Mouse (Mus musculus): ENCODE data around the gene Dgkk. TPM values are rescaled to one million over a fixed set of nuclear protein-coding genes. Genes with fewer than 3 reads are reported as not detected.
"Not testable (repeated sequence)": the region's sequence is repeated elsewhere in the genome, so short reads cannot be mapped to it uniquely, and the experiment has no call there.

Dgkk gene
- not detected for polyA plus RNA-seq (2017; shearing (Covaris generic))

DNA sequence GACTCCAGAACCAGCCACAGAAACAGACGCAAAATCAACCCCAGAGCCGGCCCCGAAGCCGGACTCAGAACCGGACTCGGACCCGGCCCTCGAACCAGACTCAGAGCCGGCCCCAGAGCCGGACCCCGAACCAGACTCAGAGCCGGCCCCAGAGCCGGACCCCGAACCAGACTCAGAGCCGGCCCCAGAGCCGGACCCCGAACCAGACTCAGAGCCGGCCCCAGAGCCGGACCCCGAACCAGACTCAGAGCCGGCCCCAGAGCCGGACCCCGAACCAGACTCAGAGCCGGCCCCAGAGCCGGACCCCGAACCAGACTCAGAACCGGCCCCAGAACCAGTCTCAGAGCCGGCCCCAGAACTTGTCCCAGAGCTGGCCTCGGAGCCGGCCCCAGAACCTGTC is at the start of gene Dgkk:
Gene Dgkk (plus strand): TSS at position 301 of the 400 bp plus-strand sequence.
- not testable (repeated sequence) for ATAC-seq

- ATAC-seq, result no peak
Observed at GRCm38 (mm10) chrX:6733998-6734397, 45.1 kb upstream of the Dgkk start.

DNA sequence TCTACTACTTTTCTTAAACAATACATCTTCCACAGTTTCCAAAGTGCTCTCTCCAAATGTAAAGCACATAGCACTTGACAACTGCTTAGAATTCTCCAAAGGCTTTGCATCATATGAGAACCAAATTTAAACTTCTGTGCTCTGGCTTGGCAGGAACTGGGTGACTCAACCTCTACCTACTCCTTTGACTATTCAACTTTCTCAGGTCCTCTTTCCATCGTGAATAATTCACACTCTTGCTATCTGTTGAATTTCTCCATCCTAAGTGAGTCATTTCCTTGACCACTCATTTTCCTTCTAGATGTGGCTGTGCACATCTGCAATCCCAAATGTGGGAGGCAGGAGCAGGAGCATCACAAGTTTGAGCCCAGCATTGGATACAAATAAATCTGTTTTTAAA is 28.4 kb upstream of the Dgkk start:
- no peak for ATAC-seq

DNA sequence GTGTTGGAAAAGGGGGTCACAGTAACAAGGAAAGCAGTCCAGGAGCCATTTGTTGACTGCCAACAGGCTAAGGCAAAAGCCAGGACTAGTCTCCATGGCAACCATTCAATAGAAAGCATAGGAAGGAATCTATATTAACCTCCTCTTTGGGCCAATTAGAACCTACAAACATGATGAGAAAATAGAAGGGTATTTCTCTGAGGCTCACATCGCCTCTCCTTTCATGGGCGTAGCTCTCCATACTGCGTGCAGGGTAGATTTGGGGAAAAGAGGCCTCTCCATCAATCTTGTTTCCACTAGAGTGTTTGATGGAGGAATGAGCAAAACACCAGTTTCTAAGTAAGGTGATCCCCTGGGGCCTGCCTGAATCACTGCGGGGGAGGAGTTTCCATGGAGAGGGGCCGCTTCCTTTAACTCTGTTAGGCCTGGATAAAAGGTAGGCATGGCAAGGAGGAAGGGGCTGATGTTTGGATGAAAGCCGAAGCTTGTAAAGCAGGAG is 27.5 kb upstream of the Dgkk start:
- no peak for ATAC-seq

- no peak for ATAC-seq
Observed at GRCm38 (mm10) chrX:6777489-6778249, 1.4 kb upstream of the Dgkk start.

- no peak for ATAC-seq
Observed at GRCm38 (mm10) chrX:6778250-6778637, 862 bp upstream of the Dgkk start.

- no peak for ATAC-seq
Observed at GRCm38 (mm10) chrX:6779969-6780539, 948 bp downstream of the Dgkk start.

DNA sequence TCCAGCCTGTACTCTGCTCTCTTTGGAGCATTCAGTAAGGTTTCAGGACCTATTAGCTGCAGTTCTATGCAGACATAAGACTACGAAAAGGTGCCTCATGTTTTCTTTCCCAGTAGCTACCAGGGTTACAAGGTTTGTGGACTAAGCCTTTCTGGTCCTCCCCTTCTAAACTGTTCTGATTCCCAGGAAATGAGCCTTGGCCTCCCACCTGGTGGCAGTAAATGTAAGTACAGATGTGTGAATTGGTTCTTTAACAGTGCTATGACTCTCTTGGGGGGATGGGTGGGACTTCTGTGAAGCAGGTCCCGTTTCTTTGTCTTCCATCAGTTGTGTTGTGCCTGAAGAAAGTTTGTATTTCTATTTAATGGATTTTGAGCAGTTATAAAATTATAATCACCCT is 53.4 kb downstream of the Dgkk start:
- ATAC-seq, result no peak

DNA sequence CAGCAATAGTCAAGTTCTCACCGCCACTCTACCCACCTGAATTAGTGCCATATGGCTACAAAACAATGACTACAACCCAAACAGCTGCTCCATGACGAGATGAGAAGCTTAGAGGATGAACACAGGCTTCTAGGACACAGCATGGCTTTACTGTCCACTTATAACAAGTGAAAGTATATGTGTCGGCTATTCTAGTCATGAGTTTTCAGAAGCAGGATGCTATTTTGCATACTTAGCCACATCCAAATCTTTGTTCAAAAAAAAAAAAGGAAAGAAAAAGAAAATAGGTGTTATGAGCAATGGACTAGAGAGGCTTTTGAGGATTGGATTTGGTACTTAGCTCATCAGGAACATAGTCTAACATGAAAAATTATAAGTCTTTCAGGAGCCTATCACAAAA is 74.4 kb downstream of the Dgkk start:
- no peak for ATAC-seq

- no peak for ATAC-seq
Observed at GRCm38 (mm10) chrX:6854136-6854535, 75.0 kb downstream of the Dgkk start.

DNA sequence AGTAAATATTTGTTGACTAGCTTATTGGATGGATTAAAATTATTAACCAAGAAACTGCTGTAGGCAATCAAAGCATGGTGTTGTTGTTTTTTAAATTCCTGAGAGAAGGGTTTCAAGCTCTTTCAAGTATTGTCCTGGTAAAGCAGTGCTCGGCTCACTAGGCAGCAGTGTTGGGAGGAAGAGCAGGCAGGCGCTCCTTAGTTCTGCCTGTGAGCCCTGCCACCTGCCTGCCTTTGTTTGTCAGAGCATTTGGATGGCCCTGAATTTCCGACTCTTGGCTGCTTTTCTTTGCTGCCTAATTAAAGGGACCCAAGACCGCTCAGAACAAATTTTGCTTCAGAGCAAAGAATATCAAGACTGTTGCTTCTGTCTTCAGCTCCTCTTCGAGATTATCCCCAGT is 114.8 kb downstream of the Dgkk start:
- ATAC-seq, result no peak

- no peak for ATAC-seq
Observed at GRCm38 (mm10) chrX:6911047-6911446, 131.9 kb downstream of the Dgkk start.

DNA sequence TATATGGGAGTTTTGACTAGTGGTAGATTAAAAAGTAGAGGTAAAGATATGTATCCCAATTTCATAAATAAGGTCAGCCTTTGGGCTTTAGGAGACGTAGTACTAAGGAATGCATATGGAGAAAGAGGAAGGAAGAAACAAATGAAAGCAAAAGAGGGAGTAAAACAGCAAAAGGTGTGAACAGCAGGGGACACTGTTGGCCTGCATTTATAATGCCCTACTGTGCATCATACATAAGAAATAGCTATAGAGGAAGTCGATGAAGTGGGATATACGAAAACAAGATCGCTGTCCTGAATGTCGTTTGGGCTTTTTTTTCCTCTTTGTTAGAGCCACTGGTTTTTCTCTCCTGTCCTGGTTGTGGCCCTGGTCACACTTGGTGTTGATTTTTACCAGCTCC is 143.1 kb downstream of the Dgkk start:
- no peak for ATAC-seq

DNA sequence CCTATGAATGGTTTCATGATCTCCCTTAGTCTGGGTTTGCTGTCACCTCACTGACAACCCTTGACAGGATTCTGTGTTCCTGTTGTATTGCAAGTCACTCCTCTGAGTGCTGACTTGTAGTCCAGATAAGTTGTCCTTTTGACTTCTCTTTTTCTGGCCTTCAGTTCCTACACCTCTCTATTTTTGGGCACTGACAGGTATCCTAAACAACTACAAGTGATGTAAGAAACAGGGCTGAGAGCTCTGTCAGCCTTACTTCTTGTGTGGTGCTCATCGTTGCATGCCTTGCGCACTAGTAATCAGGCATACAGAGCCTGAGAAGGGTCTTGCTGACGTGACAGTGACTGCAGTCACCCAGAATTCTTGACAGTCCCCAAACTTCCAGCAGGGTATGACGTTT is 147.1 kb downstream of the Dgkk start:
- no peak for ATAC-seq

- ATAC-seq, result no peak
Observed at GRCm38 (mm10) chrX:6968598-6968997, 189.5 kb downstream of the Dgkk start.

GRCm38 (mm10) chrX:6971956-6972355 is 192.8 kb downstream of the Dgkk start:
- ATAC-seq, result no peak

DNA sequence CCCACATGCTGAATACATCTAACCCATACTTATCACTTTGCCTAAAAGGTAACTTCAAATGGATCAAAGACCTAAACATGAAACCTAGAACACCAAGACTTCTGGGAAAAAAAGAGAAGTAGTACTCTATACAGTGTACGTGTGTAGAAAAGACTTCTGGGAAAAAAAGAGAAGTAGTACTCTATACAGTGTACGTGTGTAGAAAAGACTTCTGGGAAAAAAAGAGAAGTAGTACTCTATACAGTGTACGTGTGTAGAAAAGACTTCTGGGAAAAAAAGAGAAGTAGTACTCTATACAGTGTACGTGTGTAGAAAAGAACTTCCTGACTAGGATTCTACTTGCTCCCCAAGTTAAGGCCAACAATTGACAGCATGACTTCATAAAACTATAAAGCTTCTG is 204.8 kb downstream of the Dgkk start:
- not testable (repeated sequence) for ATAC-seq
